Mouse (Mus musculus) lung, postnatal 0 days (tissue): ENCODE measurements around the gene Pafah2. TPM values are rescaled to one million over a fixed set of nuclear protein-coding genes. Genes with fewer than 3 reads are reported as not detected.

ENCODE experiments used
- ATAC-seq: fragments of 200-750 bp; cut with Nextera tagmentation; 2 replicates; pipeline ENCODE4 v1.8.0; 2017; ENCODE audit warnings: moderate library complexity
- DNase-seq: peaks from one replicate; pipeline ENCODE4 v3.0.0-alpha.2; 2016; ENCODE audit warnings: low spot score
- H3K27ac ChIP-seq: fragments of 300-500 bp; sonication (generic); 2 replicates; pipeline ENCODE4 v1.5.1; 2014; ENCODE audit warnings: antibody characterized with exemption, mild to moderate bottlenecking, low read length, mixed read lengths
- H3K27me3 ChIP-seq: fragments of 300-500 bp; sonication (generic); replicated peaks from 2 replicates; pipeline ENCODE4 v1.6.1; 2014; ENCODE audit warnings: low read length, mixed read lengths; ENCODE audit not compliant: insufficient read depth
- H3K36me3 ChIP-seq: fragments of 300-500 bp; sonication (generic); 2 replicates; pipeline ENCODE4 v1.6.1; 2014; ENCODE audit warnings: low read length, mixed read lengths; ENCODE audit not compliant: insufficient read depth
- H3K4me1 ChIP-seq: fragments of 300-500 bp; sonication (generic); 2 replicates; pipeline ENCODE4 v1.6.1; 2014; ENCODE audit warnings: antibody characterized with exemption, low read depth, low read length, mixed read lengths; ENCODE audit not compliant: insufficient read depth
- H3K4me2 ChIP-seq: fragments of 300-500 bp; sonication (generic); replicated peaks from 2 replicates; pipeline ENCODE4 v1.6.1; 2014; ENCODE audit warnings: low read depth, mild to moderate bottlenecking, low read length, moderate library complexity, mixed read lengths
- H3K4me3 ChIP-seq: fragments of 300-500 bp; sonication (generic); 2 replicates; pipeline ENCODE4 v1.5.1; 2014; ENCODE audit warnings: low read depth, low read length
- H3K9ac ChIP-seq: fragments of 300-500 bp; sonication (generic); replicated peaks from 2 replicates; pipeline ENCODE4 v1.6.1; 2014; ENCODE audit warnings: low read depth, mild to moderate bottlenecking
- H3K9me3 ChIP-seq: fragments of 300-500 bp; sonication (generic); 2 replicates; pipeline ENCODE4 v1.6.1; 2016; ENCODE audit warnings: low read length, mixed read lengths
- CTCF ChIP-seq: IDR thresholded peaks from 2 replicates; pipeline ENCODE4 v1.5.1; 2016; ENCODE audit warnings: antibody characterized with exemption, mild to moderate bottlenecking
- EP300 ChIP-seq: IDR thresholded peaks from 2 replicates; pipeline ENCODE4 v1.6.1; 2016; ENCODE audit warnings: antibody characterized with exemption, mild to moderate bottlenecking, control low read depth
- WGBS: fragments of 180-500 bp; shearing (Covaris S2); extraction: QIAGEN DNeasy Blood & Tissue Kit; methylation state at CpG from one replicate; pipeline ENCODE4 v1.1.7; 2014; 5-methylcytosine and 5-hydroxymethylcytosine counted together
- polyA plus RNA-seq: library from polyadenylated mRNA; unstranded; fragments of >200 nt; fragmentation: Nextera tagmentation; extraction: Ambion mirVana; gene quantifications from 2 replicates; pipeline ENCODE4 v1.2.1, GENCODE M21; 2015

The Pafah2 gene
- polyA plus RNA-seq, 1 experiment from 2014 or later = 14.1 TPM

DNA sequence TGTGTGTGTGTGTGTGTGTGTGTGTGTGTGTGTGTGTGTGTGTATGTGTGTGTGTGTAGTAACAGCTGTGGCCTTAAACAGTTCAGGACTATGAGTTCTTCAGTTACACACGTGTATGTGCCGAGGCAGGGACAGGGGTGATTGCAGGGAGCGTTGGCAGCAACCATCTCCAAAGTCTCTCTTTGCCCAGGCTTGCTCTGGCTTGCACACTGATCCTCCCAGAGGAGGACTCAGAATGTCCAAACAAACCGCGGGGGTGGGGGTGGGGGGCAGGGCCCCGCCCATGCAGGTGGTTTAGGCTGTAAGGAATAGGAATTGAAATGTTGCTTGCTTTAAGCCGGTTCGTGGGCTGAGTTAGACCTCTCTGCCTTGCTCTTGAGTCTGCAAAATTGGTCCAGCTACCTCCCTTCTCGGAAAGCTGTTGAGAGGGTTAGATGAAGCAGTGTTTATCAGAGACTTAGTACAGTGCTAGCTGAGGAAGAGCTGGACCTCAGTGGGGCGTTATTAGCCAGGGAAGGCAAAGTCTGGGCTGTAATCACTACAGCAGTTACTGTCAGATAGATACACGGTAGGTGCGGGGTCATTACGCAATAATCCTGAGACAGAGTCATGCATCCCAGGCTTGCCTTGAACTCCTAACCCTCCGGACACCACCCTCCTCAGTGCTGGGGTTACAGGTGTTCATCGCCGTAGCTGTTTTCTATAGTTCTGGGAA lies 5.9 kb downstream of the Pafah2 start:
- Histone ChIP-seq H3K9me3 (no peaks in the 10 kb centered on the region), H3K4me3 (no peak overlapping the region), H3K4me2 (peak overlapping the region; percentile 50), H3K27me3 (no peaks in the 10 kb centered on the region), H3K9ac (no peak overlapping the region), H3K4me1 (peaks cover 11% of the 10 kb centered on the region; the same call in 1 of the 2 replicates), H3K27ac (no peak overlapping the region), H3K36me3 (no peaks in the 10 kb centered on the region)
- peak; percentile 27 for DNase-seq
- 56% methylated on average over 16 of the region's 16 CpGs for WGBS
- ATAC-seq = no peak
- TF ChIP-seq EP300 = no peak
- no peak for TF ChIP-seq CTCF

- no peak overlapping the region for H3K9ac ChIP-seq
- ATAC-seq (peak; percentile 30), DNase-seq (peak; percentile 50)
- no peaks in the 10 kb centered on the region for H3K36me3 ChIP-seq
- 35% methylated on average over 16 of the region's 16 CpGs for WGBS
- H3K4me1 ChIP-seq = peaks cover 11% of the 10 kb centered on the region; the same call in 1 of the 2 replicates
- TF ChIP-seq EP300 (no peak), CTCF (0 out of 2 replicates have a peak, but pooled peaks have one; percentile 6)
- 0 out of 2 replicates have a peak overlapping the region, but pooled peaks have one; percentile 12 for H3K4me2 ChIP-seq
- no peak overlapping the region for H3K4me3 ChIP-seq
- H3K9me3 ChIP-seq = no peaks in the 10 kb centered on the region
- H3K27me3 ChIP-seq = no peaks in the 10 kb centered on the region
- H3K27ac ChIP-seq = no peak overlapping the region
Measured at GRCm38 (mm10) chr4:134402571-134403262, 6.6 kb downstream of the Pafah2 start.

- WGBS = 52% methylated on average over 7 of the region's 7 CpGs
Measured at GRCm38 (mm10) chr4:134403721-134404120, 7.6 kb downstream of the Pafah2 start.

GRCm38 (mm10) chr4:134409286-134409685 lies 13.2 kb downstream of the Pafah2 start:
- Histone ChIP-seq H3K27me3 (no peaks in the 10 kb centered on the region), H3K36me3 (0 out of 2 replicates have a peak, but pooled peaks cover 4% of the 10 kb centered on the region), H3K4me2 (no peak overlapping the region), H3K9me3 (no peaks in the 10 kb centered on the region), H3K4me1 (no peaks in the 10 kb centered on the region), H3K9ac (no peak overlapping the region), H3K27ac (no peak overlapping the region), H3K4me3 (no peak overlapping the region)
- TF ChIP-seq CTCF (peak; percentile 64), EP300 (no peak)
- DNase-seq (peak; percentile 18), ATAC-seq (no peak)
- whole genome bisulfite sequencing = 74% methylated on average over 5 of the region's 5 CpGs

More at GRCm38 (mm10) chr4:134403721-134404120, 7.6 kb downstream of the Pafah2 start:
- Histone ChIP-seq H3K4me1 (peaks cover 11% of the 10 kb centered on the region; the same call in 1 of the 2 replicates), H3K9ac (no peak overlapping the region), H3K9me3 (no peaks in the 10 kb centered on the region), H3K27me3 (no peaks in the 10 kb centered on the region), H3K36me3 (no peaks in the 10 kb centered on the region), H3K4me2 (no peak overlapping the region), H3K27ac (no peak overlapping the region), H3K4me3 (no peak overlapping the region)
- TF ChIP-seq EP300 = no peak
- TF ChIP-seq CTCF = peak; percentile 5; the same call in 1 of the 2 replicates
- ATAC-seq (no peak), DNase-seq (no peak)

- no peak for DNase-seq
- no peak overlapping the region for H3K9ac ChIP-seq
- H3K27ac ChIP-seq = no peak overlapping the region
- H3K4me3 ChIP-seq = no peak overlapping the region
- H3K36me3 ChIP-seq = 0 out of 2 replicates have a peak, but pooled peaks cover 9% of the 10 kb centered on the region
- no peak for ATAC-seq
- WGBS = 80% methylated on average over 17 of the region's 17 CpGs
- TF ChIP-seq CTCF (no peak), EP300 (no peak)
- no peaks in the 10 kb centered on the region for H3K9me3 ChIP-seq
- no peaks in the 10 kb centered on the region for H3K27me3 ChIP-seq
- H3K4me1 ChIP-seq = no peaks in the 10 kb centered on the region
- H3K4me2 ChIP-seq = no peak overlapping the region
Measured at GRCm38 (mm10) chr4:134416177-134416576, 20.1 kb downstream of the Pafah2 start.

GRCm38 (mm10) chr4:134416602-134417001 lies 20.5 kb downstream of the Pafah2 start:
- Histone ChIP-seq H3K9ac (no peak overlapping the region), H3K36me3 (0 out of 2 replicates have a peak, but pooled peaks cover 9% of the 10 kb centered on the region), H3K9me3 (no peaks in the 10 kb centered on the region), H3K4me1 (no peaks in the 10 kb centered on the region), H3K27ac (no peak overlapping the region), H3K4me2 (no peak overlapping the region), H3K4me3 (no peak overlapping the region), H3K27me3 (no peaks in the 10 kb centered on the region)
- ATAC-seq (no peak), DNase-seq (no peak)
- WGBS = 86% methylated on average over 15 of the region's 15 CpGs
- TF ChIP-seq EP300 (no peak), CTCF (no peak)
